Mouse (Mus musculus) heart, postnatal 10 days (tissue): ENCODE results near the gene Eif2b4. TPM values are rescaled to one million over a fixed set of nuclear protein-coding genes. Genes with fewer than 3 reads are reported as not detected.
A peak's percentile ranks its signal among the peaks of the same experiment; 100 is the strongest.

Source experiments
- DNase-seq, 2 experiments: peaks; one replicate each; pipeline ENCODE4 v3.0.0; 2021
- intact Hi-C: fragments of 180-260 bp; cut with DNase I; formaldehyde crosslinking; loops from one replicate; pipeline ENCODE4 v1.15.1; 2025
- total RNA-seq, 2 experiments: library from RNA; stranded (reverse); gene quantifications; 2 replicates each; pipeline ENCODE4 v1.2.3; 2021

The Eif2b4 gene
- total RNA-seq, 2 experiments from 2014 or later: 44.8 to 45.2 TPM

- no peak for DNase-seq
Measured at GRCm38 (mm10) chr5:31201042-31201741, 8.0 kb upstream of the Eif2b4 start.

GRCm38 (mm10) chr5:31200327-31200768, 7.1 kb upstream of the Eif2b4 start:
- intact Hi-C loops: no loop called here
- DNase-seq: no peak

More at GRCm38 (mm10) chr5:31201042-31201741, 8.0 kb upstream of the Eif2b4 start:
- intact Hi-C loops: no loop called here

GRCm38 (mm10) chr5:31199893-31200292, 6.7 kb upstream of the Eif2b4 start:
- no peak for DNase-seq
- intact Hi-C loops: no loop called here

- intact Hi-C loops: no loop called here
- no peak for DNase-seq
Measured at GRCm38 (mm10) chr5:31199321-31199892, 6.2 kb upstream of the Eif2b4 start.

GRCm38 (mm10) chr5:31198616-31199320, 5.5 kb upstream of the Eif2b4 start:
- DNase-seq: no peak
- intact Hi-C loops: no loop called here

GRCm38 (mm10) chr5:31198170-31198569, 4.9 kb upstream of the Eif2b4 start:
- intact Hi-C loops: no loop called here
- DNase-seq: no peak

GRCm38 (mm10) chr5:31197072-31197471, 3.8 kb upstream of the Eif2b4 start:
- intact Hi-C loops: no loop called here
- DNase-seq: no peak

- intact Hi-C loops: no loop called here
- DNase-seq: no peak
Measured at GRCm38 (mm10) chr5:31196207-31196606, 3.0 kb upstream of the Eif2b4 start.

- intact Hi-C loops: no loop called here
- DNase-seq: no peak
Measured at GRCm38 (mm10) chr5:31195671-31196070, 2.4 kb upstream of the Eif2b4 start.

GRCm38 (mm10) chr5:31194486-31195485, 1.6 kb upstream of the Eif2b4 start:
- intact Hi-C loops: no loop called here
- no peak for DNase-seq

GRCm38 (mm10) chr5:31193631-31194281, 526 bp upstream of the Eif2b4 start:
- intact Hi-C loops: no loop called here
- no peak for DNase-seq

- intact Hi-C loops: no loop called here
- no peak for DNase-seq
Measured at GRCm38 (mm10) chr5:31192045-31192938, 938 bp downstream of the Eif2b4 start.

- DNase-seq: no peak
- intact Hi-C loops: no loop called here
Measured at GRCm38 (mm10) chr5:31190201-31190600, 3.0 kb downstream of the Eif2b4 start.

- intact Hi-C loops: no loop called here
- DNase-seq: no peak
Measured at GRCm38 (mm10) chr5:31188223-31188840, 4.9 kb downstream of the Eif2b4 start.

GRCm38 (mm10) chr5:31183678-31184077, 9.6 kb downstream of the Eif2b4 start:
- DNase-seq: no peak
- intact Hi-C loops: no loop called here

GRCm38 (mm10) chr5:31181183-31181770, 12.0 kb downstream of the Eif2b4 start:
- intact Hi-C loops: no loop called here

GRCm38 (mm10) chr5:31179766-31180630, 13.2 kb downstream of the Eif2b4 start, which contains the start of the genes Gm29609 and Gtf3c2:
TSS of gene Gm29609 (minus strand) at chr5:31179911.
TSS of gene Gtf3c2 (minus strand) at chr5:31180144.
- peak; percentile 96 to 97 for DNase-seq
- intact Hi-C loops: no loop called here

More at GRCm38 (mm10) chr5:31181183-31181770, 12.0 kb downstream of the Eif2b4 start:
- DNase-seq: no peak
